Comparison of ENCODE assay signal across 8 mouse cellular contexts in genomic region chr14:45387480-45387879, GRCm38 (mm10). TPM values are rescaled to one million over a fixed set of nuclear protein-coding genes. Genes with fewer than 3 reads are reported as not detected.
A peak's percentile ranks its signal among the peaks of the same experiment; 100 is the strongest.
DNase-seq lines count a peak whose midpoint lies in the region; ATAC-seq and TF ChIP-seq lines count a peak whose summit lies in the region.

No protein-coding gene starts in this region.

- H3K9ac ChIP-seq in lung, embryonic 16.5 days (ENCODE audit: low read length): peak overlapping the region; percentile 88; the same call in 1 of the 2 replicates
- no peak overlapping the region for H3K9ac ChIP-seq in embryonic facial prominence, embryonic 12.5 days
- peak overlapping the region; percentile 91 for H3K9ac ChIP-seq in kidney, embryonic 16.5 days (replicated peaks; ENCODE audit: low read length)
- no peak overlapping the region for H3K9ac ChIP-seq in midbrain, postnatal 0 days (replicated peaks; ENCODE audit: low read length, poor library complexity, severe bottlenecking)

- H3K9me3 ChIP-seq in lung, embryonic 16.5 days (ENCODE audit: control insufficient read depth, low read length): no peaks in the 10 kb centered on the region
- no peaks in the 10 kb centered on the region for H3K9me3 ChIP-seq in embryonic facial prominence, embryonic 12.5 days
- H3K9me3 ChIP-seq in kidney, embryonic 16.5 days (ENCODE audit: low read length): no peaks in the 10 kb centered on the region
- H3K9me3 ChIP-seq in midbrain, postnatal 0 days (ENCODE audit: low read length): no peaks in the 10 kb centered on the region

- WGBS in lung, embryonic 16.5 days: 12% methylated on average over 2 of the region's 2 CpGs
- WGBS in lung, adult 2 months: 20% methylated on average over 2 of the region's 2 CpGs
- WGBS in embryonic facial prominence, embryonic 12.5 days: 29% methylated on average over 2 of the region's 2 CpGs
- WGBS in kidney, embryonic 16.5 days: 26% methylated on average over 2 of the region's 2 CpGs
- 19% methylated on average over 2 of the region's 2 CpGs for WGBS in midbrain, postnatal 0 days

- H3K4me1 ChIP-seq in lung, embryonic 16.5 days (replicated peaks; ENCODE audit: control insufficient read depth, insufficient read depth, low read length): peaks cover 7% of the 10 kb centered on the region
- peaks cover 5% of the 10 kb centered on the region for H3K4me1 ChIP-seq in lung, adult 2 months (ENCODE audit: control insufficient read depth, insufficient read depth, low read length)
- peaks cover 13% of the 10 kb centered on the region for H3K4me1 ChIP-seq in embryonic facial prominence, embryonic 12.5 days
- H3K4me1 ChIP-seq in kidney, embryonic 16.5 days (ENCODE audit: insufficient read depth, low read length): peaks cover 10% of the 10 kb centered on the region
- peaks cover 3% of the 10 kb centered on the region; the same call in 1 of the 2 replicates for H3K4me1 ChIP-seq in midbrain, postnatal 0 days (ENCODE audit: insufficient read depth, low read length)

- no peak for TF ChIP-seq POLR2A in lung, adult 2 months (IDR thresholded peaks at IDR 0.05; ENCODE audit: borderline replicate concordance, extremely low read depth, low read depth, low read length)

- H3K4me2 ChIP-seq in lung, embryonic 16.5 days (ENCODE audit: low read depth, low read length): peak overlapping the region; percentile 62
- H3K4me2 ChIP-seq in embryonic facial prominence, embryonic 12.5 days (replicated peaks): peak overlapping the region; percentile 70
- H3K4me2 ChIP-seq in kidney, embryonic 16.5 days (replicated peaks; ENCODE audit: low read depth, low read length): peak overlapping the region; percentile 53
- H3K4me2 ChIP-seq in midbrain, postnatal 0 days (ENCODE audit: low read depth, low read length, poor library complexity, severe bottlenecking): peak overlapping the region; percentile 79

- H3K4me3 ChIP-seq in lung, embryonic 16.5 days (ENCODE audit: low read length): peak overlapping the region; percentile 77
- H3K4me3 ChIP-seq in lung, adult 2 months (replicated peaks; ENCODE audit: extremely low read depth, low read depth, low read length): no peak overlapping the region
- peak overlapping the region; percentile 84 for H3K4me3 ChIP-seq in embryonic facial prominence, embryonic 12.5 days
- H3K4me3 ChIP-seq in kidney, embryonic 16.5 days (ENCODE audit: low read length): peak overlapping the region; percentile 86
- peak overlapping the region; percentile 70; the same call in 1 of the 2 replicates for H3K4me3 ChIP-seq in midbrain, postnatal 0 days (ENCODE audit: low read depth, low read length)
- no peak overlapping the region for H3K4me3 ChIP-seq in left cerebral cortex, adult 2 months

- no peak for ATAC-seq in lung, embryonic 16.5 days (ENCODE audit: low read depth)
- ATAC-seq in embryonic facial prominence, embryonic 12.5 days (ENCODE audit: insufficient number of reproducible peaks, insufficient read depth, low FRiP score, low TSS enrichment): no peak; the same call in 1 of the 2 replicates
- ATAC-seq in kidney, embryonic 16.5 days (ENCODE audit: low FRiP score, low TSS enrichment): no peak
- ATAC-seq in midbrain, postnatal 0 days (ENCODE audit: low FRiP score): no peak

- no peak for DNase-seq in lung, adult 2 months
- no peak for DNase-seq in midbrain, postnatal 0 days (ENCODE audit: low spot score)
- no peak for DNase-seq in layer of hippocampus, postnatal 14 days (ENCODE audit: low spot score in 2 of 2)
- no peak for DNase-seq in adrenal gland, postnatal 10 days
- DNase-seq in left cerebral cortex, adult 2 months (ENCODE audit: extremely low spot score in 1 of 2, low spot score in 2 of 2): no peak

- intact Hi-C loops in left cerebral cortex, adult 2 months (cut with DNase I): no loop called here

- no peak overlapping the region; the same call in 1 of the 2 replicates for H3K27ac ChIP-seq in lung, embryonic 16.5 days (ENCODE audit: low read length)
- no peak overlapping the region for H3K27ac ChIP-seq in embryonic facial prominence, embryonic 12.5 days
- peak overlapping the region; percentile 82 for H3K27ac ChIP-seq in kidney, embryonic 16.5 days (ENCODE audit: low read length)
- H3K27ac ChIP-seq in midbrain, postnatal 0 days (ENCODE audit: low read depth, low read length): no peak overlapping the region
- no peak overlapping the region for H3K27ac ChIP-seq in left cerebral cortex, adult 2 months

- H3K27me3 ChIP-seq in lung, embryonic 16.5 days (ENCODE audit: control insufficient read depth, insufficient read depth, low read depth, low read length): no peaks in the 10 kb centered on the region
- H3K27me3 ChIP-seq in embryonic facial prominence, embryonic 12.5 days: no peaks in the 10 kb centered on the region
- H3K27me3 ChIP-seq in kidney, embryonic 16.5 days (ENCODE audit: insufficient read depth, low read length): no peaks in the 10 kb centered on the region
- no peaks in the 10 kb centered on the region for H3K27me3 ChIP-seq in midbrain, postnatal 0 days (ENCODE audit: insufficient read depth, low read length)

- no peaks in the 10 kb centered on the region for H3K36me3 ChIP-seq in lung, embryonic 16.5 days (ENCODE audit: control insufficient read depth, insufficient read depth, low read length)
- H3K36me3 ChIP-seq in embryonic facial prominence, embryonic 12.5 days: no peaks in the 10 kb centered on the region; the same call in 1 of the 2 replicates
- H3K36me3 ChIP-seq in kidney, embryonic 16.5 days (ENCODE audit: insufficient read depth, low read length): 0 out of 2 replicates have a peak, but pooled peaks cover 4% of the 10 kb centered on the region
- H3K36me3 ChIP-seq in midbrain, postnatal 0 days (ENCODE audit: insufficient read depth, low read length): no peaks in the 10 kb centered on the region

- no peak for TF ChIP-seq CTCF in lung, adult 2 months (IDR thresholded peaks at IDR 0.05; ENCODE audit: insufficient read depth, low read length)
- TF ChIP-seq CTCF in midbrain, postnatal 0 days (IDR thresholded peaks at IDR 0.05): no peak
- TF ChIP-seq CTCF in left cerebral cortex, adult 2 months (IDR thresholded peaks at IDR 0.05): no peak

RNA-seq across cellular contexts. Expression of gene Gnpnat1, which starts 17.2 kb away (rescaled TPM):
- 43.6 and 45.4 TPM in 2 replicates for polyA plus RNA-seq in lung, embryonic 16.5 days (2015; fragmentation: Nextera tagmentation; extraction: Ambion mirVana)
- 3.2 and 3.7 TPM in 2 replicates for polyA plus RNA-seq in lung, adult 2 months (2012; rRNA removed)
- polyA plus RNA-seq in embryonic facial prominence, embryonic 12.5 days (2016; fragmentation: Nextera tagmentation; extraction: Ambion mirVana): 37.8 and 45.0 TPM in 2 replicates
- polyA plus RNA-seq in kidney, embryonic 16.5 days (2015; fragmentation: Nextera tagmentation; extraction: Ambion mirVana): 58.1 and 63.0 TPM in 2 replicates
- total RNA-seq in midbrain, postnatal 0 days (2014; rRNA removed): 17.6 and 26.2 TPM in 2 replicates
- polyA plus RNA-seq in midbrain, postnatal 0 days (2015; fragmentation: Nextera tagmentation; extraction: Ambion mirVana): 19.1 and 23.5 TPM in 2 replicates
- 10 to 100 TPM; 11.3 to 14.4 TPM for total RNA-seq in layer of hippocampus, postnatal 14 days (2021)
- total RNA-seq in adrenal gland, postnatal 10 days (2021): 10 to 100 TPM; 31.9 to 36.4 TPM
- total RNA-seq in left cerebral cortex, adult 2 months (2021): 10 to 100 TPM; 14.7 to 18.8 TPM

RNA-seq across cellular contexts. Expression of gene Styx, which starts 36.6 kb away (rescaled TPM):
- polyA plus RNA-seq in lung, embryonic 16.5 days (2015; fragmentation: Nextera tagmentation; extraction: Ambion mirVana): 57.5 and 61.9 TPM in 2 replicates
- polyA plus RNA-seq in lung, adult 2 months (2012; rRNA removed): 6.4 and 26.5 TPM in 2 replicates
- polyA plus RNA-seq in embryonic facial prominence, embryonic 12.5 days (2016; fragmentation: Nextera tagmentation; extraction: Ambion mirVana): 65.7 and 70.0 TPM in 2 replicates
- polyA plus RNA-seq in kidney, embryonic 16.5 days (2015; fragmentation: Nextera tagmentation; extraction: Ambion mirVana): 56.3 and 67.1 TPM in 2 replicates
- total RNA-seq in midbrain, postnatal 0 days (2014; rRNA removed): 24.3 and 26.8 TPM in 2 replicates
- polyA plus RNA-seq in midbrain, postnatal 0 days (2015; fragmentation: Nextera tagmentation; extraction: Ambion mirVana): 64.0 and 72.1 TPM in 2 replicates
- total RNA-seq in layer of hippocampus, postnatal 14 days (2021): 10 to 100 TPM; 18.7 to 18.8 TPM
- total RNA-seq in adrenal gland, postnatal 10 days (2021): 10 to 100 TPM; 29.8 to 41.3 TPM
- total RNA-seq in left cerebral cortex, adult 2 months (2021): 10 to 100 TPM; 11.0 to 14.3 TPM

RNA-seq across cellular contexts. Expression of gene Psmc6, which starts 57.9 kb away (rescaled TPM):
- polyA plus RNA-seq in lung, embryonic 16.5 days (2015; fragmentation: Nextera tagmentation; extraction: Ambion mirVana): 147 and 150 TPM in 2 replicates
- polyA plus RNA-seq in lung, adult 2 months (2012; rRNA removed): 15.1 and 34.2 TPM in 2 replicates
- 185 TPM in 2 replicates for polyA plus RNA-seq in embryonic facial prominence, embryonic 12.5 days (2016; fragmentation: Nextera tagmentation; extraction: Ambion mirVana)
- 151 and 154 TPM in 2 replicates for polyA plus RNA-seq in kidney, embryonic 16.5 days (2015; fragmentation: Nextera tagmentation; extraction: Ambion mirVana)
- total RNA-seq in midbrain, postnatal 0 days (2014; rRNA removed): 105 and 128 TPM in 2 replicates
- 136 and 139 TPM in 2 replicates for polyA plus RNA-seq in midbrain, postnatal 0 days (2015; fragmentation: Nextera tagmentation; extraction: Ambion mirVana)
- total RNA-seq in layer of hippocampus, postnatal 14 days (2021): 100 to 1,000 TPM in 1 of 2 experiments, 10 to 100 TPM in 1; 98.3 to 105 TPM
- total RNA-seq in adrenal gland, postnatal 10 days (2021): 100 to 1,000 TPM; 109 to 113 TPM
- total RNA-seq in left cerebral cortex, adult 2 months (2021): 100 to 1,000 TPM in 1 of 2 experiments, 10 to 100 TPM in 1; 90.1 to 102 TPM

Comparison
In these comparisons a context has a peak if more than half of its experiments do, and no peak if none do; other contexts are left out.
1. H3K4me3 ChIP-seq: peak in lung, embryonic 16.5 days (single experiment), embryonic facial prominence, embryonic 12.5 days (single experiment), kidney, embryonic 16.5 days (single experiment) and midbrain, postnatal 0 days (single experiment); none in lung, adult 2 months (single experiment) and left cerebral cortex, adult 2 months (single experiment).
2. H3K9ac ChIP-seq: peak in lung, embryonic 16.5 days (single experiment) and kidney, embryonic 16.5 days (single experiment); none in embryonic facial prominence, embryonic 12.5 days (single experiment) and midbrain, postnatal 0 days (single experiment).
3. Peak in every context shown above with its lines, with median percentiles within 50 percentile points of each other: H3K4me2 ChIP-seq.